Mouse (Mus musculus) cortical plate, adult 2 months (tissue): Measurements from ENCODE around the gene Crim1.

Experiments used
- CTCF ChIP-seq: fragments of 200-500 bp; IDR thresholded peaks from 2 replicates; pipeline ENCODE4 v1.5.1; 2011; ENCODE audit warnings: mild to moderate bottlenecking, control low read depth, low read length; ENCODE audit not compliant: insufficient read depth; ENCODE audit errors: extremely low read depth
- POLR2A ChIP-seq: fragments of 200-500 bp; IDR thresholded peaks from 2 replicates; pipeline ENCODE4 v1.6.1; 2011; ENCODE audit warnings: mild to moderate bottlenecking, low read length, control low read depth; ENCODE audit not compliant: insufficient read depth; ENCODE audit errors: extremely low read depth

DNA sequence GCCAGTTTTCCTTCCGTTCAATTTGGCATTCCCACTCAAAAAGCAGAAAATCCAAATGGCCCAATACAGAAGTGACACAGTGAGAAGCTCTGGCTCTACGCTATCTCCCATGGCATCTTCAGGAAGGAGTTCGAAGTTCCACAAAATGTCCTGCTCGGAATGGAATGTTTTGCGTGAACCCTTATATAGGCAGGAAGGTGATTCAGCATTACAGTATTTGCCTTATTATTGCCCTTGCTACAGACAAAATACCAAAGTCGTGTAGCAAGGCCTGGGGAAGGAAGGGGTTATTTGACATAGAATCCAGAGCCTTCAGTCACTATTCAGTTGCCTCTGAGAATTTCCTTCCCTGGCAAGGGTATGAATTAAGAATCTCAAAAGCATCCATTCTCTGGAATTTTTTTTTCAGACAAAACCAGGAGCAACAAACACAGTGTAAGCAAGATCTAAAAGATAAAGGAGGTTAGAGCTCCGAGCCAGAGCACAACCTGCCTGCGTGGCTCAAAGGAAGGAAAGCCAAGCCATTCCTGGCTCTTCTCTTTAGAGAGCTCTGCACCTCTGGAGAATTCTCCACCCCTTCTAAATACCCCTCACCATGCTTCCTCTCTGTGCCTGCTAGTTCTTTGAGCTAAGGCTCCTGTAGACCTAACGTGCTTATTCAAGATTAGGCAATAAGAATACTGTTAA is 192.5 kb downstream of the Crim1 start:
- TF ChIP-seq POLR2A (no peak), CTCF (no peak)
